Mouse (Mus musculus) heart, postnatal 0 days (tissue): Measurements from ENCODE around the gene Elane.

Experiments
- CTCF ChIP-seq: IDR thresholded peaks from 2 replicates; pipeline ENCODE4 v1.5.1; 2016; ENCODE audit warnings: antibody characterized with exemption, control low read depth, low read depth
- EP300 ChIP-seq: IDR thresholded peaks from 2 replicates; pipeline ENCODE4 v1.6.1; 2016; ENCODE audit warnings: antibody characterized with exemption, low read depth

DNA sequence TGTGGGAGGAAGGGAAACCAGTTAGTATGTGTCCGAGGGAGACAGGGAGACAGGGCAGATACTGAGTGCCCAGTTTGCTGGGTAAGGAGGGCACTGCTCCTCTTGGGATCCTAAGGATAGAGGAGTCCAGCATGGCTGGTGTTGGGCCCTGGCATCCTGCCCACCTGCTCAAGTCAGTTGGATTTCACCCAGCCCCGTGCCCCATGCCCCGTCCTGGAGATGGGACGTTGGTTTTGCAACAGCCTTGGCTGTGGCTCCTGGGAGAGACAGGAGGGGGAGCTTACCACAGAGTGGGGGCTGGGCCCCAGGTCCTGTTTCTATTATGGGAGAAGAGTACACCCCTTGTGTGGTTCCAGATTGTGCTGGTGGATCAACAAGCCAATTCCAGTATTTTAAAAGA, 1.6 kb upstream of the Elane start:
- TF ChIP-seq CTCF (no peak; the same call in 1 of the 2 replicates), EP300 (no peak)
